In genomic region chr2:136975774-136976173, GRCm38 (mm10) we compare ENCODE assay signal across 13 mouse cellular contexts.
A peak's percentile ranks its signal among the peaks of the same experiment; 100 is the strongest.
DNase-seq lines count a peak whose midpoint lies in the region; ATAC-seq lines count a peak whose summit lies in the region.
"Had no signal": no experiment of that assay in that cellular context is flagged by ENCODE, and none has a peak within 500 bp of the region (broad histone marks: within the 10 kb centered on the region; RNA-seq: fewer than 3 reads in every experiment).

No protein-coding gene starts in this region.

- no peaks in the 10 kb centered on the region; the same call in 1 of the 2 replicates for H3K27me3 ChIP-seq in forebrain, embryonic 14.5 days (replicated peaks; ENCODE audit: control insufficient read depth, insufficient read depth, low read length)
- no peaks in the 10 kb centered on the region; the same call in 1 of the 2 replicates for H3K27me3 ChIP-seq in forebrain, embryonic 15.5 days
- no peaks in the 10 kb centered on the region for H3K27me3 ChIP-seq in hindbrain, embryonic 16.5 days (replicated peaks; ENCODE audit: control insufficient read depth, insufficient read depth, low read length)
- no peaks in the 10 kb centered on the region for H3K27me3 ChIP-seq in hindbrain, embryonic 10.5 days (ENCODE audit: insufficient read depth, poor library complexity, severe bottlenecking)
- H3K27me3 ChIP-seq in neural tube, embryonic 13.5 days, result no peaks in the 10 kb centered on the region
- H3K27me3 ChIP-seq: limb, embryonic 15.5 days; stomach, embryonic 15.5 days had no signal

- H3K4me1 ChIP-seq in forebrain, embryonic 14.5 days (ENCODE audit: control insufficient read depth, insufficient read depth, low read length), result peaks cover 2% of the 10 kb centered on the region; the same call in 1 of the 2 replicates
- peaks cover 3% of the 10 kb centered on the region for H3K4me1 ChIP-seq in forebrain, embryonic 15.5 days
- H3K4me1 ChIP-seq in hindbrain, embryonic 16.5 days (ENCODE audit: control insufficient read depth, insufficient read depth, low read depth, low read length), result no peaks in the 10 kb centered on the region
- H3K4me1 ChIP-seq in hindbrain, embryonic 10.5 days (replicated peaks), result peaks cover 6% of the 10 kb centered on the region
- no peaks in the 10 kb centered on the region; the same call in 1 of the 2 replicates for H3K4me1 ChIP-seq in neural tube, embryonic 13.5 days (replicated peaks)
- H3K4me1 ChIP-seq: limb, embryonic 15.5 days; stomach, embryonic 15.5 days had no signal

- H3K4me3 ChIP-seq in forebrain, embryonic 14.5 days (ENCODE audit: low read depth, low read length), result no peak overlapping the region
- H3K4me3 ChIP-seq in forebrain, embryonic 15.5 days, result no peak overlapping the region
- H3K4me3 ChIP-seq in hindbrain, embryonic 16.5 days (ENCODE audit: low read length), result no peak overlapping the region
- H3K4me3 ChIP-seq in hindbrain, embryonic 10.5 days, result no peak overlapping the region
- H3K4me3 ChIP-seq in neural tube, embryonic 13.5 days, result no peak overlapping the region
- H3K4me3 ChIP-seq: limb, embryonic 15.5 days; stomach, embryonic 15.5 days had no signal

- ATAC-seq in forebrain, embryonic 14.5 days, result peak; percentile 34; the same call in 1 of the 2 replicates
- ATAC-seq in forebrain, embryonic 15.5 days (replicated peaks), result no peak
- peak; percentile 68; the same call in 1 of the 2 replicates for ATAC-seq in hindbrain, embryonic 16.5 days
- ATAC-seq in neural tube, embryonic 13.5 days (ENCODE audit: low read depth), result no peak
- ATAC-seq: activated CD4-positive, CD25-positive, alpha-beta regulatory T cell, adult 4 months had no signal

- no peak overlapping the region for H3K27ac ChIP-seq in forebrain, embryonic 14.5 days (ENCODE audit: low read depth, low read length)
- H3K27ac ChIP-seq in forebrain, embryonic 15.5 days (replicated peaks), result no peak overlapping the region
- no peak overlapping the region for H3K27ac ChIP-seq in hindbrain, embryonic 16.5 days (ENCODE audit: low read depth, low read length)
- no peak overlapping the region for H3K27ac ChIP-seq in hindbrain, embryonic 10.5 days
- H3K27ac ChIP-seq in neural tube, embryonic 13.5 days (replicated peaks), result 0 out of 2 replicates have a peak overlapping the region, but pooled peaks have one; percentile 14
- H3K27ac ChIP-seq: limb, embryonic 15.5 days; stomach, embryonic 15.5 days had no signal

- DNase-seq in forebrain, embryonic 14.5 days (ENCODE audit: low spot score), result peak; percentile 42
- no peak for DNase-seq in hindbrain, embryonic 10.5 days (ENCODE audit: low spot score)
- DNase-seq in neural tube, embryonic 10.5 days (ENCODE audit: extremely low spot score, low spot score), result no peak
- DNase-seq in right cerebral cortex, postnatal 36 days (ENCODE audit: low spot score in 2 of 2), result no peak
- DNase-seq: embryo, embryonic 11 days; lung, embryonic 14.5 days had no signal

- no peak overlapping the region for H3K4me2 ChIP-seq in forebrain, embryonic 14.5 days (ENCODE audit: low read length)
- no peak overlapping the region for H3K4me2 ChIP-seq in forebrain, embryonic 15.5 days (replicated peaks)
- H3K4me2 ChIP-seq in hindbrain, embryonic 16.5 days (ENCODE audit: low read length), result no peak overlapping the region
- no peak overlapping the region for H3K4me2 ChIP-seq in neural tube, embryonic 13.5 days
- H3K4me2 ChIP-seq: heart, embryonic 11.5 days; limb, embryonic 15.5 days; lung, embryonic 14.5 days; stomach, embryonic 15.5 days had no signal

- no peak overlapping the region for H3K9ac ChIP-seq in forebrain, embryonic 14.5 days (ENCODE audit: low read length)
- H3K9ac ChIP-seq in forebrain, embryonic 15.5 days (replicated peaks), result no peak overlapping the region
- H3K9ac ChIP-seq in hindbrain, embryonic 16.5 days (ENCODE audit: low read depth, low read length), result no peak overlapping the region
- H3K9ac ChIP-seq in neural tube, embryonic 13.5 days, result no peak overlapping the region
- H3K9ac ChIP-seq: limb, embryonic 15.5 days; lung, embryonic 14.5 days; stomach, embryonic 15.5 days had no signal

- H3K36me3 ChIP-seq in forebrain, embryonic 14.5 days (ENCODE audit: control insufficient read depth, insufficient read depth, low read length), result no peaks in the 10 kb centered on the region
- H3K36me3 ChIP-seq in forebrain, embryonic 15.5 days, result no peaks in the 10 kb centered on the region
- no peaks in the 10 kb centered on the region for H3K36me3 ChIP-seq in hindbrain, embryonic 16.5 days (ENCODE audit: control insufficient read depth, insufficient read depth, low read length)
- no peaks in the 10 kb centered on the region for H3K36me3 ChIP-seq in hindbrain, embryonic 10.5 days
- no peaks in the 10 kb centered on the region for H3K36me3 ChIP-seq in neural tube, embryonic 13.5 days
- H3K36me3 ChIP-seq: limb, embryonic 15.5 days; stomach, embryonic 15.5 days had no signal

- WGBS in forebrain, embryonic 14.5 days, result 79% methylated on average over 1 of the region's 1 CpGs
- WGBS in forebrain, embryonic 15.5 days, result 55% methylated on average over 1 of the region's 1 CpGs
- 55% methylated on average over 1 of the region's 1 CpGs for WGBS in hindbrain, embryonic 16.5 days
- WGBS in hindbrain, embryonic 10.5 days, result 90% methylated on average over 1 of the region's 1 CpGs
- WGBS in neural tube, embryonic 13.5 days, result 68% methylated on average over 1 of the region's 1 CpGs

- no peaks in the 10 kb centered on the region for H3K9me3 ChIP-seq in forebrain, embryonic 14.5 days (replicated peaks; ENCODE audit: control insufficient read depth, low read length)
- no peaks in the 10 kb centered on the region for H3K9me3 ChIP-seq in forebrain, embryonic 15.5 days
- H3K9me3 ChIP-seq in hindbrain, embryonic 16.5 days (ENCODE audit: control insufficient read depth, low read length), result no peaks in the 10 kb centered on the region
- H3K9me3 ChIP-seq in hindbrain, embryonic 10.5 days, result no peaks in the 10 kb centered on the region
- H3K9me3 ChIP-seq in neural tube, embryonic 13.5 days, result no peaks in the 10 kb centered on the region
- H3K9me3 ChIP-seq: limb, embryonic 15.5 days; stomach, embryonic 15.5 days had no signal

Comparison
In these comparisons a context has a peak if more than half of its experiments do, and no peak if none do; other contexts are left out.
1. ATAC-seq: peak in forebrain, embryonic 14.5 days (single experiment) and hindbrain, embryonic 16.5 days (single experiment); none in forebrain, embryonic 15.5 days (single experiment) and neural tube, embryonic 13.5 days (single experiment).